In genomic region chr9:31018158-31018557, GRCm38 (mm10) we compare ENCODE assay signal across 25 mouse cellular contexts.
"Had no signal": no experiment of that assay in that cellular context is flagged by ENCODE, and none has a peak within 500 bp of the region (broad histone marks: within the 10 kb centered on the region; RNA-seq: fewer than 3 reads in every experiment).

No protein-coding gene starts in this region.

- H3K9ac ChIP-seq: heart, embryonic 13.5 days; heart, embryonic 15.5 days; hindbrain, embryonic 13.5 days; hindbrain, embryonic 15.5 days; kidney, embryonic 15.5 days; limb, embryonic 12.5 days; liver, embryonic 13.5 days had no signal

- H3K9me3 ChIP-seq: heart, embryonic 15.5 days; hindbrain, embryonic 13.5 days; hindbrain, embryonic 15.5 days; kidney, embryonic 15.5 days; limb, embryonic 10.5 days; limb, embryonic 12.5 days; liver, embryonic 13.5 days had no signal

- H3K4me1 ChIP-seq: heart, embryonic 13.5 days; heart, embryonic 15.5 days; hindbrain, embryonic 13.5 days; hindbrain, embryonic 15.5 days; kidney, embryonic 15.5 days; limb, embryonic 10.5 days; limb, embryonic 12.5 days; liver, embryonic 13.5 days had no signal

- H3K27ac ChIP-seq: gastrocnemius, adult 2 months; heart, embryonic 13.5 days; heart, embryonic 15.5 days; hindbrain, embryonic 13.5 days; hindbrain, embryonic 15.5 days; hindbrain, postnatal 0 days; kidney, embryonic 15.5 days; kidney, postnatal 0 days; layer of hippocampus, adult 2 months; limb, embryonic 10.5 days; limb, embryonic 12.5 days; liver, embryonic 13.5 days had no signal

- ATAC-seq: hindbrain, postnatal 0 days; intestine, embryonic 16.5 days had no signal

- H3K36me3 ChIP-seq: heart, embryonic 13.5 days; heart, embryonic 15.5 days; hindbrain, embryonic 13.5 days; hindbrain, embryonic 15.5 days; kidney, embryonic 15.5 days; limb, embryonic 10.5 days; limb, embryonic 12.5 days; liver, embryonic 13.5 days had no signal

- H3K27me3 ChIP-seq: heart, embryonic 13.5 days; heart, embryonic 15.5 days; hindbrain, embryonic 13.5 days; hindbrain, embryonic 15.5 days; kidney, embryonic 15.5 days; limb, embryonic 12.5 days; liver, embryonic 13.5 days had no signal

- DNase-seq: gastrocnemius, adult 2 months; gastrocnemius, postnatal 10 days; gastrocnemius, postnatal 25 days; heart, adult 18-20 months; heart, postnatal 14 days; heart, postnatal 36 days; kidney, adult 11 months; kidney, adult 2 months; kidney, adult 9 months; kidney, postnatal 14 days; kidney, postnatal 36 days; layer of hippocampus, postnatal 36 days; liver; liver, embryonic 13.5 days had no signal

- H3K4me3 ChIP-seq: gastrocnemius, adult 2 months; heart, embryonic 13.5 days; heart, embryonic 15.5 days; hindbrain, embryonic 13.5 days; hindbrain, embryonic 15.5 days; kidney, embryonic 15.5 days; layer of hippocampus, adult 2 months; limb, embryonic 10.5 days; limb, embryonic 12.5 days; liver, embryonic 13.5 days had no signal
